Mouse (Mus musculus) gastrocnemius, postnatal 36 days (tissue): Measurements from ENCODE around the gene Chd4. TPM values are rescaled to one million over a fixed set of nuclear protein-coding genes. Genes with fewer than 3 reads are reported as not detected.
"Not testable (repeated sequence)": the region's sequence is repeated elsewhere in the genome, so short reads cannot be mapped to it uniquely, and the experiment has no call there.

Experiments used
- DNase-seq, 2 experiments: peaks; one replicate each; pipeline ENCODE4 v3.0.0; 2022
- intact Hi-C: fragments of 180-260 bp; cut with DNase I; formaldehyde crosslinking; loops from one replicate; pipeline ENCODE4 v1.15.1; 2025
- total RNA-seq, 2 experiments: library from RNA; stranded (reverse); gene quantifications; 2 replicates each; pipeline ENCODE4 v1.2.3; 2021

Chd4 gene
- total RNA-seq, 2 experiments from 2014 or later = 67.6 to 72.2 TPM

DNA sequence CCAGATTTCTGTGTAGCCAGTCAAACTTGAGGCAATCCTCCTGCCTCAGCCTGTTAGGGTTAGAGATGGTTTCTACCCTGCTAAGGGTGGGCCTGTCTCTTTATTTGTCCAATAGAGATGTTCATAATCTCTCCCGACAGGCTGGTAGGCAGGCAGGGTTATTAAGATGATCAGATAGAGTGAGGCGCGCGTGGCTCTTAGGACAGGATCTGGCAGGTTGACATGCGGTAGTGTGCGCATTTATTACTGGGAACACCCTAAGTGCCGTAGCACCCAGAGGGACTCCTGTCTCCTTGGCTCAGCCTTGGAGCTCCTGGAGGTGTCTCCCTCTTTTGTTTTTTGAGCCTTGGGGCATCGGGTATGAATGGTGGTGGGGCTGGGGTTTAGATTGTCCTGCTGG, 59.5 kb downstream of the Chd4 start:
- intact Hi-C loops = no loop called here
- no peak for DNase-seq

DNA sequence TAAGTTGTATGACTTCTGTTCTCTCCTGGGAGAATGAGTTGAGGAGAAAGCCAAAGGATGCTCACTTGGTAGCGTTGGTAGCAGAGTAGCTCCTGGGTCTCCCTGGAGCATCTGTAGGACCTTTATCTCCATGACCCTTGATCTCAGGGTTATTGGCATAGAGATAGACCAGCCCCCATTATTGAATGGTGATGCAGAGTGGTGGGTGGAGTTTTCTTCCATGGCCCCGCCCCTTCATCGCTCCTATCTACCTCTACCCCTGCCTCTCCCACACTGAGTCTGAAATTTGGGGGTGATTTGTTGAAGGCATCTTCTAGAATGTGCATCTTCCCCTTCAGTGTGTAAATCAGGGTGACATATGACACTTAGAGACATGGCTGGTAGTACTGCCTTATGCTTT, 60.7 kb downstream of the Chd4 start:
- DNase-seq = no peak
- intact Hi-C loops = no loop called here

DNA sequence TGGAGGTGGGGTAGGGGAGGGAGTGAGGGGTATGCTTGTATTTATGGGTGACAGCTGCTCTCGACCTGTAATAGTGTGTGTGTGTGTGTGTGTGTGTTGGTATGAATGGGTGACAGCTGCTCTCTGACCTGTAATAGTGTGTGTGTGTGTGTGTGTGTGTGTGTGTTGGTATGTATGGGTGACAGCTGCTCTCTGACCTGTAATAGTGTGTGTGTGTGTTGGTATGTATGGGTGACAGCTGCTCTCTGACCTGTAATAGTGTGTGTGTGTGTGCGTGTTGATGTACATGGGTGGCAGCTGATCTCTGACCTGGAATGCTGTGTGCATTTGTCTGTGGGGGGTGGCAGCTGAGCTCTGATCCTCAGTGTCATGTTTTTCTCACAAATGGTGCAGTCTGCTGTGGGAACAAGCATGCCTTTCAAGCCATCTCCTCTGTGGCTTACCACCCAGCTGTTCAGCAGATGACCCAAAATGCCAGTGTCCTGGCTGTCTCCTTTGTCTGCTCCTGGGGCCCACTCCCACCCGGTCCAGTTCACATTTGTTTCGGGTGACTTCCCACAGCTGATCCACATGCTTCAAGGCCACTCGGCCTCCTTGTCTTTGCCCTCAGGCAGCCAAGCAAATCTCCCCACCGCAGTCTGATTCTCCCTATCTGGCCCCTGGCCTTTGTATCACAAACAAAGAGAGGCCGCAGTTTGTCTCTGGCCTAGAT, 61.3 kb downstream of the Chd4 start:
- intact Hi-C loops = no loop called here
- no peak for DNase-seq

GRCm38 (mm10) chr6:125158944-125159492, 63.2 kb downstream of the Chd4 start:
- intact Hi-C loops = no loop called here
- DNase-seq = peak in 1 of 2 experiments; percentile 17

GRCm38 (mm10) chr6:125159773-125160557, 64.2 kb downstream of the Chd4 start:
- intact Hi-C loops = no loop called here
- no peak for DNase-seq

DNA sequence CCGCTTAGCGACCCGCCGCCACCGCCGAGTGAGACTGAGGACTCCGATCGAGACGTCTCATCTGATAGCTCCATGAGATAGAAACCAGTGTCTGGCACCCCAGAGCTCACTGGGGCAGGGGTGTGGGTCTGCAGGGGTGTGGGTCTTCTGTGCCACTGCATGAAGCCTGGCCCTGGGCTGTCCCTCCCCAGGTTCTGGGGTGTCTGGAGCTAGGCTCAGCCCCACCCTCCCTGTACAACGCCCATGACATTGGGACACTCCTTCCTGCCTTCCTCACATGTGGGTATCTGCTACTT, 64.7 kb downstream of the Chd4 start:
- no peak for DNase-seq
- intact Hi-C loops = no loop called here

- intact Hi-C loops = no loop called here
- DNase-seq = peak; percentile 68 to 70
These were observed 65.3 kb downstream of the Chd4 start for GRCm38 (mm10) chr6:125160854-125161760.

DNA sequence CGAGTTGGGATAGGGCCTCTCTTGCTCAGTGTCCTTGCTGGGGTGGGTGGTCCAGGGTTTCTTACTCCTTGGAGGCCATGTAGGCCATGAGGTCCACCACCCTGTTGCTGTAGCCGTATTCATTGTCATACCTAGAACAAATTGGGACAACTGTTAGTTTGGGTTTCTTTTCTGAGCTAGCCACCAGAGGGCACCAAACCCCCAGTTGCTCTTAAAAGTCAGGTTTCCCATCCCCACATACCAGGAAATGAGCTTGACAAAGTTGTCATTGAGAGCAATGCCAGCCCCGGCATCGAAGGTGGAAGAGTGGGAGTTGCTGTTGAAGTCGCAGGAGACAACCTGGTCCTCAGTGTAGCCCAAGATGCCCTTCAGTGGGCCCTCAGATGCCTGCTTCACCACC, 66.2 kb downstream of the Chd4 start:
- DNase-seq = peak in 1 of 2 experiments; percentile 45
- intact Hi-C loops = not testable (repeated sequence)

- DNase-seq, intact Hi-C loops: not testable (repeated sequence)
These were observed 67.0 kb downstream of the Chd4 start for GRCm38 (mm10) chr6:125162615-125163305.

DNA sequence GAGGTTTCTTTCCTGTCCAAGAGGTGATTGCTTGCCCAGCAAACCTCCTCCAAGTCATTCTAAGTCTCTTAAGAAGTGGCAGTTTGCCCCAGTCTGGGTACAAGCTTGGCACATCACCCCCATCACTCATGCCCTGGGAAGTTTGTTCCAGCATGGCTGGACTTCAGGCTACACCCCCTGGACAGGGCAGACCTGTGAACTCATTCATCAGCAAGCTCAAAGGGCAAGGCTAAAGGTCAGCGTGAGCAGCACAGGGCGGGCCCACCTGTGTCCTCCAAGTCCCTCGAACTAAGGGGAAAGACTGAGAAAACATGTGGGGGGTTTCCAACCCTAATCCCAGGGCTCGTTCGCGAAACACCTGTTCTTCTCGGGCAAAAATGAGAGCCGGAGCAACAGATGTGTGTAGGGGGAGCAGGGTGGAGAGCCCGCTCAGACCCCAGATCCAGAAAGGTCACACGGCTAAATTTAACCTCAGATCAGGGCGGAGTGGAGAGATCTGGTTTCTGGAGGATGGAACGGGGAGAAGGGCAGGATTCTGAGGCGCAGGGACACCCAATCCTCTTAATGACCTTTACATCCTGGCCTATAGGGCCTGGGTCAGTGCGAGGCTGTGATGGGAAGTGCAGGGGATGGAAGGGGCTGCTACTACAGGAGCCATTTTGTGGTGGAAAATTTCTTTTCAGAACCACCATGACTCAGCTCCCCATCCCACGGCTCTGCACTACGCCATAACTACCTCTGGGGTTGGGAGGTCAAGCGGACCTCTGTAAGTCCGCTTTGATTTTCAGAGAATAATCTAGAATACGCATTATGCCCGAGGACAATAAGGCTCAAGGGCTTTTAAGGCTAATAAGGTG, 68.2 kb downstream of the Chd4 start:
- intact Hi-C loops = no loop called here
- peak; percentile 49 to 63 for DNase-seq

- intact Hi-C loops = no loop called here
These were observed 69.0 kb downstream of the Chd4 start for GRCm38 (mm10) chr6:125164672-125165327.

GRCm38 (mm10) chr6:125165328-125165891, 69.6 kb downstream of the Chd4 start:
- DNase-seq = peak; percentile 94 to 96
- intact Hi-C loops = no loop called here

More at GRCm38 (mm10) chr6:125164672-125165327, 69.0 kb downstream of the Chd4 start:
- DNase-seq = peak; percentile 35 to 62

DNA sequence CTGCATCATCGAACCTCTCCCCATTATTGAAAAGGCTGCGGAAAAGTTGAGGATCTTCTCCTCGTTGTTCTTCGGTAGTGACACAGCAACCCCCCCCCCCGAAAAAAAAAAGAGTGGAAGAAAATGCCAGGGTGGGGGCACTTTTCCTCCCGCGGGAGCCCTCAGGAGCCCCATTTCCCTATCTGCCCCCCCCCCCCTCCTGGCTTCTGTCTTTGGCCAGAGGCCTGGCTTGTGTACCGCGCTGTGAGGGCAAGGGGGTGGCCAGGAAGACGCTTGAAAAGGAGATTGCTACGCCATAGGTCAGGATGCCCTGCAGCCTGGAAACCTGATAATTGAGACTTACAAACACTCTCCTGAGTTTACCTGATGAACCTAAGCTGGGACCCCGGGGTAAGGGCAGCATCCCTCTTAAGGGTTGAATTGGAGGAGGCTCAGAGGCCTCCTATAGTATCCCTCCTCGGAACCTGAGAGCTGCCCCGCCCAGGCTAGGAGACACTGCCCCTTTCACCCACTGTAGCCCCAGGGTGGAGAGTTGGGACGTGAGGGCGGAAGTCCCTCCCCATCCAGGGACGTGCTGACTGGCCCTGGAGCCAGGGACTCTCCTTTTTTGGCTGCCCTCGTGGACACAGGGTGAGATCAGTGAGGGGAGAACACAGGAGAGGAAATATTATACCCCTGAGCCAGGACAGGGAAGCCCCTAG, 70.4 kb downstream of the Chd4 start, which contains the start of gene Gapdh:
TSS of gene Gapdh (minus strand) at position 417 of the 701 bp plus-strand sequence.
- intact Hi-C loops = no loop called here
- DNase-seq = peak; percentile 85 to 92

- DNase-seq = peak; percentile 70
- intact Hi-C loops = no loop called here
These were observed 71.3 kb downstream of the Chd4 start for GRCm38 (mm10) chr6:125166861-125167650.

DNA sequence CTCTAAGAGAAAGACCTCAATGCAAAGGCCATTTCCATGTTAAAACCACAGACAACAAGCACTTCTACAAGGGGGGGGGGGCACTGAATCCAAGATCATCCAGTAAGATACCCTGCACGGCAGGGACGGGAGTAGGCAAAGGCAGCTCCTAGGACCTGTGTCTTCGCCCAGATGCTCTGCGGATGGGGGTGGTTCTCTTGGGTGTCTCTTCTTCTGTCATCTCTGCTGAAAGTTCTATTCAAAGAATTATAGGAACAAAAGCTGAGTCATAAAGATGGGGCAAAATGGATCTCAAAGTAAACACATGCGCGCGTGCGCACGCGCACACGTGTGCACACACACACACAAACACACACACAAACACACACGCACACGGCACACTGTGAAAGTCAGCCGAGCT, 72.3 kb downstream of the Chd4 start:
- DNase-seq = no peak
- intact Hi-C loops = no loop called here

DNA sequence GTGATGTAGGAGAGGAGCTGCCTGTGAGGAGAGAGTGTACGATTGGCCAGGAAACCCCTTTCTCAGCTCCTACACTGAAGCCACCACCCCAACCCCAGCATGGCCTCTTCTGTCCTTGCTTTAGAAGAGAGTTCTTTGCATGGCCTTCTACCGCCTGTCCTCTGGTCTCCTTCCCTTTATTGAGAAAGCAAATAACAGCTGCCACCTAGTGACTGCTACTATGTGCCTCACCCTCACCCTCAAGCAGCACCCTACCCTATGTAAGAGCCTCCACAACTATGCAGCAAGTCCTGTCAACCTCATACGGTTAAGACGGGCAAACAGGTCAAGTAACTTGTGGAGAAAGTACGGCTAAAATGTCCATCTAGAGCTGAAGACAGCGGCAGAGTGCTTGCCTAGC, 74.4 kb downstream of the Chd4 start:
- no peak for DNase-seq
- intact Hi-C loops = loop anchor here (2.0 kb wide), 1 partner anchor 17 kb away; no protein-coding TSS in a partner anchor

GRCm38 (mm10) chr6:125172474-125172873, 76.7 kb downstream of the Chd4 start:
- intact Hi-C loops = no loop called here
- no peak for DNase-seq
